Mouse (Mus musculus) v-Abl transformed pro-B cells (cell line): Measurements from ENCODE around the gene Vstm5.
"Not testable (repeated sequence)": the region's sequence is repeated elsewhere in the genome, so short reads cannot be mapped to it uniquely, and the experiment has no call there.

Experiments used
- in situ Hi-C, 2 experiments: fragments of 400-800 bp; cut with MboI; formaldehyde crosslinking; loops; one replicate each; pipeline ENCODE4 v1.15.1; 2025; ENCODE audit not compliant: unreplicated experiment in 2 of 2

Vstm5 gene

DNA sequence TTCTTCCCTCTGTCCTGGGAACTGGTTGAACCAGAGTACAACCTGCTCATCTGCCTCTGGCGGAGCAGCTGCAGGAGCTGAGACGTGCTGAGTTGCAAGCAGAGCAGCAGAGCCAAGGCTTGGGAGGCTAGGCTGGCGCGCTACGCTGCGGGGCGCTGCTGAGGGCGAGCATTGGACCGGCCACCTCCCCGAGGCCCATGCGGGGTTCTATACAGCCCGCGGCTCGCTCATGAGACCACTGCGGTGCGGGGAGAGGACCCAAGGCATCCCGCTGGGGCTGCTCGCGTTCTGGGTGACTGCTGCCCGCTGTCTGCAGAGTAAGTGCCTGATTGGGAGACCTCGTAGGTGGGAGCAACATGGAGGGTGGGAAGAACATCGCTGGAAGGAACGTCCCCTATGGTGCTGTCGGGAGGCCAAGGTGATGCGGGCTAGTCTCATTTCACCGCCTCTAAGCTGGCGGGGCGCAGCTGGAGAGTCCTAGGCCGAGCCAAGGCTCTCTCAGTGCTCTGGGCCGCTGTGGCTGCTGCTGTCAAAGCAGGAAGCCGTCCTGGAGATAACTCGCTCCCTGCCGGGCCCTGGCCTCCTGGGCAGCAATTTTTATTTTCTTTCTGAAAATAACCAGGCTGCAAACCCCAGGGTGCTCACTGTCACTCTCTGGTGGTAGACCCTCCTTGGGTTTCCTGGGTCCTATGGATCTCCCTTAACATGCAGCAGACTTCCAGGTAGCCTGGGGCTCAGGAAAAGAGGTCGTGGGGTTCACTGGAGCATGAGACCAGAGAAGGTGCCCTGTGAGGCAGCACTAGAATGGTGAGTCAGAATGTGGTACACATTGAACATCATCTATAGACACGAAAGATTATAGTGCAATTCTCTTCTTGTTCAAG, at the start of gene Vstm5:
TSS of gene Vstm5 (plus strand) at position 4 of the 884 bp plus-strand sequence.
- in situ Hi-C loops: no loop called here

DNA sequence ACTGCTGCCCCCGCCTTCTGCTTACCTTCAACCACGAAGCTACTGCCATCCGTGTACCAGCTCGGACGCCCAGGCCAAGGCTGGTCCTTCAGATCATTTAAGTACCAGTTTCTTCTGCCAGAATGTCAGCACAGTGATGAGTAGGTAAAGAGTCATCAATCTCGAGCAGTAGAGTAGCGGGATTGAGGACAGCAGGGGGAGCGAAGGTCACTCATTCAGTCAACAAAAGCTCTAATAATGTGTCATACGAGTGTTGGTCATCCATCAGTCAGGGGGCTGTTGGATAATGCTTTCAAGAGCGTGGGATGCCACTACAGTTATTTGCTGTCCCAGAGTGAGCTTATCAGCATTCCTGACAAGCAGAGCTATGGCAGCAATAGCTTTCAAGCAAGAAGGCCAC, 44.0 kb upstream of the Vstm5 start:
- in situ Hi-C loops: not testable (repeated sequence)

DNA sequence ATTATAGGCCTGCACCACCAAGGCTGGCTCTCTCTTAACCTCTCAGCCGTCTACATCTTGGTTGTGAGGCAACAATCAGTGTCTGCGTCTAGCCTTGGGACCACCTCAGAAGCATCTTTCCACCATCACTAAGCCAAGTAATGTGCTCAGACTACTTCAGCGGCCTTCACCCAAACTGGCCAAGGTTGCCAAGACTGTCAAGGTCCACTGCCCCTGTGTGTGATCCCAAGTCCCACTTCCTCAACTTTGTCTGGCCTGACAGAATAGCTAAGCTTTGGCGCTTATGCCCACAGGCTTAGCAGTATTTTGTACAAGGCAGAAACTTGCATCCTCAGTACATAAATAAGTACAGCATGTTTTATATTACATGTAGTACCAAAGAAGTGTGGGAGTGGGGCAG, 32.2 kb upstream of the Vstm5 start:
- in situ Hi-C loops: no loop called here

DNA sequence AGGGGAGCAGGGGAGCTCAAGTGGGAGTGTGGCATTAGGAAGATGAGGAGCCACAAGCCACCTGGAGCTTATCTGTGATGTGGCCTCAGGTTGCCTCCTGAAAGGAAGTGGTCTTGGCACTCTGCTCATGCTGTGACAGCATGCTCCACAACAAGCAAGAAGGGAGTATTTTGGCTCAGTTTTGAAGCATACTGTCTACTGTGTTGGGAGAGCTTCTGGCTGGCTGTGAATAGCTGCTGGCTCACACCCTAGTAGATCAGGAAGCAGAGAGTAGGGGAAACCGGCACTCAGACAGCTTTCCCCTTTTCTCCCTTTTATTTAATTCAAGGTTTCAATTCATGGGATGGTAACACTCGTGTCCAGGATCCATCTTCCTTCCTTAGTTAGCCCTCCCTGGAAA, 29.5 kb upstream of the Vstm5 start:
- in situ Hi-C loops: no loop called here

DNA sequence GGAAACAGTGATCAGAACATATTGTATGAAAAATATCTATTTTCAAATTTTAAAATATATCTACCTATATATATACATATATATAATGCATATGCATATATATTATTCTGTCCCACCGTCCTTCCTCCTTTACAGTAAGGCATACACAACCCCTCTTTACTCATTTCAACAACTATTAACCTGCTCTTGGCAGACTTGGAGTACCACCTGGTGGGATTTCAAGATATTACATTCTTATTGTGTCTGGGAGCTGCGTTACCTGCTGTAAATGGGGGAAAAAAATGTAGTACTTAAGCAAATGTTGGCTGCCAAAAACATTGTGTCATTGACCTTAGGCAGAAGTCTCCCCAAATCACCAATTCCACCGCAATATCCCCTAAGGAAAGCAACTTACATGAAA, 27.0 kb upstream of the Vstm5 start:
- in situ Hi-C loops: no loop called here

DNA sequence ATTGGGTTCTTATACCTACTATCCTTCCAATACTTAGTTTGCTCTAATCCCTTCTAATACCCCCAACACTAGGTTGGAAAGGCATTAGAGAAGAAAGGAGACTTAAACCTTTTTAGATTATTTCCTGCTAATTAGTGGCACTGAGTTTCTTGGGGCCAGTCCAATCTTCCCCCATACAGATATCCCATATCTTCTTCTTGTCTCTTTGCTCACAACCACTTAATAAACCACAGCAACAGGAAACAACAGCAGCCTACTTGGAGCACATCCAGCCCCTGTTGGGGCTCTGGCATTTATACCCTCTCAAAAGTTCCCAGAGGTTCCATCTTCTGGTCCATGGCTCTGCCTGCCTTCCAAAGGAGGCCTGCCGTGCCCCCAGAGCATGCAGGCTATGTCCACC, 25.1 kb upstream of the Vstm5 start:
- in situ Hi-C loops: no loop called here

DNA sequence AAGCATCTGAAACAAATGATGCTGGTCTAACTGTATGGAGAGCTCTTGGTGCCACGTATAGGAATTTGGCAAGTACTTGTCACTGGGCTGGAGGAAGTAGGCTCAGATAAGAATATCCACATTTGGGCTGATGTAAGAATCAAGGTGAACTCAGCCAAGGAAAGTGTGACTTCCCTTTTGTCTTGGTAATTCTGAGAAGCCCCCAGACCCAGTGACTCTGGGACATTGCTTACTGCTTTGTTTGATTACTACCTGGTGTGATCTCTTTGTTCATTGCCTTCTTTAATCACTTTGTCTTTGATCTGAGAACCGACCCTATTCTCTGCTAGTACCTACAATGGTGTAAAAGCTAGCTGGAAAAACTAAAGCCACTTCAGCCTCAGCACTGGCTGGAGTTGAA, 13.9 kb upstream of the Vstm5 start:
- in situ Hi-C loops: no loop called here

DNA sequence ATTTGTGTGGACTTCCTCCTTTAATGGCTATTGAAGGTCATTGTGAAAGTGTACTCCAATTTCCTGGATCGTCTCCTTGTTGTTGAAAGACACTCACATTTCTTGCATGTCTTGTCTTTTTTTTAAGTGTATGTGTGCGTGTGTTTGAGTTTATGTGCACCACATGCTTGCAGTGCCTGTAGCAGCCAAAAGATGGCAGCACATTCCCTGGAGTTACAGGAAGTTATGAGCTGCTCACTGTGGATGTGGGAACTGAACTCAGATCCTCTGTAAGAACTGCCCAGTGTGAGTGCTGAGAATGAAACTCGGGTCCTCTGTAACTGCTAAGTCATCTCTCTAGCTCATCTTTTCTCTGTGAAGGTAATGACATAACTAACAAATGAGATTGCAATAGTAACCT, 6.4 kb upstream of the Vstm5 start:
- in situ Hi-C loops: no loop called here

DNA sequence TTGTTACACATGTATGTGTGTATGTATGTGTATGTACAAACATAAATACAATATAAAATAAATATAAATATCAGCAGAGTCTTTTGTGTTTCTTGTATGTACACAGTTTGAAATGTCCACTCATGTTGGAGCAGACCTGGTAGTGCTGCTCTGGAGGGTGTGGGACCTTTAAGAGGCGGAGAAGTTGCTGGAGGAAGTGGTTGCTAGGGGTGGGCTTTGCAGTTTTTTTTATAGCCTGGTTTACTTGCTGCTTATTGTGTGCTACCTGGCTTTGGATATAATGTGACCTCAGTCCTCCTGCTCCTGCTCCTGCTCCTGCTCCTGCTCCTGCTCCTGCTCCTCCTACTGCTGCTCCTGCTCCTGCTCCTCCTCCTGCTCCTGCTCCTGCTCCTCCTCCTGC, 5.2 kb upstream of the Vstm5 start:
- in situ Hi-C loops: no loop called here

DNA sequence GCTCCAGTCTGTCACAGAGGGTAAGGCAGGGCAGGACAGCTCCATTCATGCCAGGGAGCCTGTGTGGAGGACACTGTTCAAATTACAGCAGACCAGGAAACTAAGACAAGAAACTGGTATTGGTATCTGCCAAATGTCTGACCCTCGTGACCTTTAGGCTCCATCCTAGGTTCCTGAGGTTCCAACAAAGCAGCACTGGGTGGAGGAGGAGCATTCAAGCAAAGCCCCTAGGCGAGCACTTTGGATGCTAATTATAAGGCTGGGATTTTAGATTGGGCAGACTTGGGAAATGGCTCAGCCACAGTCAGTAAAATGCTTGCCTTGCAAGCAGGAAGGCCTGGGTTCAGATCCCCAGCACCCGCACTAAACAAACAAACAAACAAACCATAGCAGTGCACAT, 2.9 kb upstream of the Vstm5 start:
- in situ Hi-C loops: no loop called here

DNA sequence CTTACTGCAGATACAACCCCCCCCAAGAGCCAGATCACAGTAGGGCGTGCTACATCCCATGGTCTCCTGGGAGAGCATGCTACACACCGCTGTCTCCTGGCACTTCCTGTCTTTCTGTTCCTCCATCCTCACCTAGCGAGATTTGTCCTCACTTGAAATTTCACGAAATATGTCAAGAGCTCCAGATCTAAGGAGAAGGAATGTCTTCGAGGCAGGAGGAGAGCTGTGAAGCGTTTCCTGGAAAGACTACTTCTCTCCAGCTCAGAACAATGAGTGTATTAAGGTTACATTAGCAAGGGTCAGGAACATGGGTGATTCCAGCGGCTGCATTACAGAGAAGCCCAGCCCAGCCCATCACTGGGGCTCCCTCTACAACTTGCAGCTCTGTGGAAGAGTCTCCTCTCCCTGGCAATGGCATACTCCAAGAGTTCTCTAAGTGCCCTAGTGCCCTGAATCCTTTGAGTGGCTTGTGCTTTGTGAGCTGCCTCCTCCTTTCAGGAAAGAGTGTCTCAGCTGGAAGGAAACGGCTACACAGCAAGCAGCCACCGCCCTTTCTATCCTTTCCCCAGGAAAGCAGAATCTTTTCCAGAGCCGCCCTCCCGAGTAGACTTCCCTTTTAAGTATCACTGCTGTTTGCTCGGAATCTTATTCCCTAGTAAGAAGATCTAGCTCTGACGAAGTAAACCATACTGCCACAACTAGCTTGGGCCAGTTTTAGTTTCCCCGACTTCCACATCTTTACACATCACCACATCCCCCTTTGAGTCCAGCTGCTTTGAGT, 1.1 kb upstream of the Vstm5 start:
- in situ Hi-C loops: no loop called here

DNA sequence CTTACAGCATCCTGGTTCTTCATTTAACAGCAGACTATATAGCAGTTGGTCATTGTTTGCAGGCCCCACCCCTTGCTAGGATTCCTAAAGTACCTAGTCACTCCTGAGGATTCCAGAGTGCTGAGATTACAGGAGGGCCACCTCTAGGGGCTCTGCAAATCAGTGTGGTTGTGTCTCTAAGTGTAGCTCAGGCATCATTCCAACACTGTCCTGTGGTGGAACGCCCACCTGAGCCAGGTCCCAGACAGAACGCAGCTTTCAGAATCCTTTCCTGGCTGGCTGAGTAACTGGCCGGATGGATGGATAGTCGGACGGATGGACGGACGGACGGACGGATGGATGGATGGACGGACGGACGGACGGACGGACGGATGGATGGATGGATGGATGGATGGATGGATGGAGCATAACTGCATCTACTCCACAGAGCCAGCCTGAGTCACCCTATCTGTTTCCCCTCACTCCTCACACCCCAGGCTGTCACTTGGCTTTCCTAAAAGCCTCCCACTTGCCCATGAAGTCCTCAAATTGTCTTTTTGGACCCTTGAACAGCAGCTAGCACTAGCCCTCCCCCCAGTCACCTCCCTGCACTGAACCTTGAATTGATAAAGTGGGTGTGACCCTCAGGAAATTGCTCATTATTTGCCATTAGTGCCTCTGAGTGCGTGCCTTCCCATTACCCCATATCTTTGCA, 401 bp upstream of the Vstm5 start:
- in situ Hi-C loops: no loop called here

DNA sequence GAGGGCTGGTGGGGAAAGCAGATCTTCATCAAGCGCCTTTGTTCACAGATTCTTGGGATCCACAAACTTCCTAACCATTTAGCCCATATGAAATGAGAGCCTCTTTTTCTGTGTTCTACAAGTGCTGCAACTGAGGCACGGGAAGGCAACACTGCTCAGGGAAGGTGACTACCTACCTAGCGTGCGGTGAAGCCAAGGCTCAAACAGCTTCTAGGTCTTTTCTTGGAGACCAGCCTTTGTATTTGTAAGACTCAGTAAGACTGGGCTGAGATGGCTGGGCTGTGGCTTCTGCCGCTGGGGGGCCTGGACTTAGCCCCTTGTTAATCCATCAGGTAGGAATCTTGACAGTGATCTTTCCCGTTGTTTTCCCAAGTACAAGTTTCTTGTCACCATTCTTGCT, 1.2 kb downstream of the Vstm5 start:
- in situ Hi-C loops: no loop called here

DNA sequence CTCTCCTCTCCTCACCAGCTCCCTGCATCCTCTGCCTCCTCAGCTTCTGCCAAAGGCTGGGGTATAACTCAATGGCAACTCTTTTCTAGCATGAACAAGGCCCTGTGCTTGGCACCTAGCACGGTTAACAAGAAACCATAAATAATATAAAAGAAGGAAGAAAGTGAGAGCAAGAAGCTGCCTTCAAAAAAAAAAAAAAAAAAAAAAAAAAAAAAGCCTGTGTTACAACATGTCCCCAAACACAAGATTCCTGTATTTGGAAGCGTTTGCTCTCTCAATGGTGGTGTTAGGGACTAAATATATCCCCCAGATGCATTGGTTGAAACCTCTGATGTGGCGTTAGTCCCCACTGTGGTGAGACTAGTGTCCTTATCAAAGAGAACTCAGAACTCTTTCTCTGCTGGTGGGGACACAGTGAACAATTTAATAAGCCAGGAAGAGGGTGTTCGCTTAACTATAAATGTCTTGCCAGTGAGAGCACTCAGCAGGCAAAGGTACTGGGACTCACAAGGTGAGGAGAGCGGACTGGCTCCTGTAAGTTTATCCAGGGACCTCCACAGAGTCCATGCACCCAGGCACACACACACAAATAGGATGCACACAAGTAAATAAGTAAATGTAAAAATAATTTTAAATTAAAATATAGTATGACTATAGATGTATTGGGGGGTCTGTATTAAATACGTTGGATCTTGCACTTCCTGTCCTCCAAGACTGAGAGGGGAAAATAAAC, 2.2 kb downstream of the Vstm5 start:
- in situ Hi-C loops: no loop called here

DNA sequence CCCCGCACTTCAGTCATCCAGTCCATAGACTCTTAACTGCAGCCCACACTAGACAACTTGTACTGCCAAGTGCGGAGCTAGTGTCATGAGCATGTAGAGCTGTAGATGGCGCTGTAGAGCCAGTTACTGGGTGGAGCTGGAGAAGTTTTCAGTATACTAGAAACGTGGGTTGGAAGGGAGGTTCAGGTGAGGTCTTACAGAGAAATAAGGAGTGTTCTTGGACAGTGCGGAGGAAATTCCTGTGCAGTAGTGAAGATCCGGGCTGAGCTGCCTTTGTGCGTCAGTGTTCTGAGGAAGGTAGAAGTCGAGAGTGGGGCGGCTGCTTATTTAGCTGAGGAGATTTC, 2.7 kb downstream of the Vstm5 start:
- in situ Hi-C loops: no loop called here

DNA sequence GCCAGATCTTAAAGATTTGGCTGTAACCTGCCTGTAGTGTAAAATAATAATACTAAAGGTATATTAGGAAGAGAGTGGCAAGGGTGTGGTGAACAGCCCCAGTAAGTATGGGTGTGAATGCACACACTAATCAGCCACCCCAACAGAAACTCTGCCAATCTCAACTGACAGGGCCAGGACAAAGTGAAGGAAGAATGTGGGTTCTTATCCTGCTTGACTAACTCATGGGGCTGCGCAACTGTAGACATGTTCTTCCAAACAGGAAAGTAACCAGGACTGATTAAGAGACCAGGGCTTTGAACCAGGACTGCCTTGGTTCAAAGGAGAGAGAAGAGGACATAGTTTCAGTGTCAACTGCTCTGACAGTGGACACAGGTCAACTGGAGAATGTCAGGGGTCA, 3.3 kb downstream of the Vstm5 start:
- in situ Hi-C loops: no loop called here

DNA sequence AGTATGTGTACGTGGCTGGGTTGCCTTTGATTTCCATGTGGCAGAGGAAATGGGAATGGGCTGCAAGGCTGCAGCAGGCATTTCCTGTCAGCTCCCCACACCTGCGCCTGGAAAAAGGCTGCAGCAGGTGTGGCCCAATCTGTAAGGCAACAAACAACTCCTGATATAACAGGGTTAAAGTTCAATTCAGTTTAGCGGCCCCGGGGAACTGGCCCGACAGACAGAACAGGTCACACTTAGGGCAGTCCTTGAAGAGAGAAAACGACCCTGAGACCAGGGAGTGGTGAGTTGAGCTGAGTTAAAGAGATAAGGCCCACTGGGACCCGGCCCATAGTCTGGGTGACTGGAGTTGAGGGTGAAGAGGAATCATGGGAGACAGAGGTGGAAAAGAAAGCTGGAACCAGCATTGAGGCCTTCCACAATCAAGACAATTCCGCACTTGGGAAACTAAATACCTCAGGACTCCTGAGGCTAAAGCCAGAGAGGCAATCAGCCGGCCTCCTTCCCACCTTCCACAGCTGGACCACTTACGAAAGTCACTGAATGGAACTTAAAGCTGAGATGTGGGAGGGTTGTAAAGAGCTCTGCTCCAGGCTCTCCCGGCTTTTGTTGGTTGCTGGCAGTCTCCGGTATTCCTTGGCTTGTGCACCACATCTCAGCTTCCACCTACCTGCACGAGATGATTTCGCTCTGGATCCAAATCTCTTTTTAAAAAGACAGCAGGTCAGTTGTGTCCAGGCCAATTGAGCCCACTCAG, 6.7 kb downstream of the Vstm5 start:
- in situ Hi-C loops: no loop called here

DNA sequence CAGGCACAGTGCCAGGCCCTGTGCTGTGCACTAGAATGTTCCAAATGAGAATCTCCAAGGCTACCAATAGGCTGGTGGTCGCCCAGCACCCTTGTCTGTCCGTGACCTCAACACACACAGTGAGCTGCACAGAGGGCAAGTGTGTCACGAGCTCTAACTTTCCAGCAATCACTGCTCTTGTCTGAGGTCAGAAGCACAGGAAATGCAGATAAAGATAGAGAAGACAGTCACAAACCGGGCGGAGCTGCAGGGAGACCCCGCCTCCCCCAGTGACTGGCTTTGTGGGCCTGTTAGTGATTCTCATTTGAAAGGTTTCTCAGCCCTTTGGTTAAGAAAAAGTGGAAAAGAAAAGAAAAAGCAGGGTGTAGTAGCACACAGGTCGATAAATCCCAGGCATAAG, 11.5 kb downstream of the Vstm5 start:
- in situ Hi-C loops: loop anchor here in 1 of 2 experiments (25.0 kb wide), 1 partner anchor 738 kb away; the partner anchor contains the start of genes Cwc15 and Kdm4d

DNA sequence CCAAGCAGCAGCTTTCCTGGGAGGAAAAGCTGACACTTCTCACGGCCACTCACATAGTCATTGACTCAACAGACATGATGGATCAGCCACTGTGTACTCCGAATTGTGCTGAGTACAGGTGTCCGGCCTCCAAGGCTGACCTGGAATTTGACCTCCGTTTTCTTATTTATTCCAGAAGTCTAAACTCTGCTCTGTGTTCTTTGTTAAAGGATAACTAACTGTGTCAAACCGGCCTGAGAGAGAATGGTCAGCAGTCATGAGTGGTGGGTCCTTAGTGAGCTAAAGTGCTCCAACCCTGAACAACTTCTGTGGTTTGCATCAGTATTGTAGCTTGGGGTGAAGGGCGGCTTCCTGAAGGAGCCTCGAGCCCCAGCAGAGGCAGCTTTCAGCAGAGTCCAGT, 13.4 kb downstream of the Vstm5 start:
- in situ Hi-C loops: loop anchor here in 1 of 2 experiments (25.0 kb wide), 1 partner anchor 740 kb away; the partner anchor contains the start of genes Cwc15 and Kdm4d

DNA sequence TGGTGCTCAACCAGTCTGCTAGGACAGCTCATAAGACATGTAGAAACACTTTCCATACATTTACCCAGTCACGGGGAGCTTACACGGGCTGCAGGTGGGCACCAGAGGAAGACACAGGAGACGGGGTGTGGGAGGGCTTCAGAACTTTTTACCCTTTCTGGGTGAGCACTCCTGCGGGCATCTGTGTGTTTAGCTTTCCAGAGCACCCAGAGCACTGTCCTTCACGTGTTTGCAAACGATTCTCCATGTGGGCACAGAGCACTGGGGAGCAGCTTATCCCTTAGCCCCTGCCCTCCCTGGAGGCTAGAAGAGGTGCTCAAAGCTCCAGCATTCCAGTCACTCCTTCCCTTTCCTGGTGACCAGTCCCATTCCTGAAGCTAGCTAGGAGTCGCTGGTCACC, 15.7 kb downstream of the Vstm5 start:
- in situ Hi-C loops: loop anchor here in 1 of 2 experiments (25.0 kb wide), 1 partner anchor 742 kb away; the partner anchor contains the start of genes Cwc15 and Kdm4d
